Mouse (Mus musculus) mouse trophoblast stem cell (cell line): Measurements from ENCODE around the gene Zfp442.
"Not testable (repeated sequence)": the region's sequence is repeated elsewhere in the genome, so short reads cannot be mapped to it uniquely, and the experiment has no call there.

ENCODE experiments used
- in situ Hi-C, 2 experiments: fragments of 300-500 bp; cut with MseI, MboI; formaldehyde crosslinking; loops; 2 replicates in 1 of 2; 3 replicates in 1 of 2; pipeline ENCODE4 v1.15.1; 2025

The Zfp442 gene

DNA sequence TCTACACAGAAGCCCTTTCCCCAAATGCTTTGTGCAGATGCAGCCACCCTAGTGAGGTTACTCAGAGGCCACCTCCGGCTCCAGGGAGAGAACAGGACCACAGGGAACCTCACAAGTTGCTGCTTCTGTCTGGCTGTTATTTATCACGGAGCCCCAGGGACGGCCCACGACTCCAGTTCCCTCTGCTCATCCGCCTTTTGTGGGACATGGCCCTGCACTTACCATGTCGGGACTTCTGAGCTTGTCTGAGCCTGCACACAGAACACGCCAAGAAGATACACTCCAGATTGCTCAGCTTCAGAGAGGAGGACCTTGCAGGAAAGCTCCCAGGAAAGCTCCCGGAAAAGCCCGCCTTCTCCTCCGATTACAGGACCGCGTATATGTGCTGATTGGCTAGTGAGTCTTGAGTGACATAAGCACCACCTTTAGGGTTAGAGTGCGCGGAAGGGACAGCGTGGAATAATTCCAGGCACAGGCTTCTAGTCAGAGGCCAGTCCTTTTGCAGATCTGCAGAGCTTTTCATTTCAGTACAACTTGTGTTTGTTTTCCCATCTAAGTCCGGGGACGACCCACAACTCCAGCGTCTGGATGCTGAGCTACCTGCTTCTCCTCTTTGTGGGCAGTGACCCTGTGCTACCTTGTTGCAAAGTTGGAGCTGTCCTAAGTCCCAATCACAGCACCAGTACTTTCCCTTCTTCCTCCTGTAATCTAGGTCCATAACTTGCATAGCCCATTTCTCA lies at the start of gene Zfp442:
Gene Zfp442, minus strand, starts transcription at position 307 of the 740 bp plus-strand sequence.
- in situ Hi-C loops, result loop anchor here in 1 of 2 experiments (5.0 kb wide), 1 partner anchor 234 kb away; the partner anchor contains the start of gene Zfp937

DNA sequence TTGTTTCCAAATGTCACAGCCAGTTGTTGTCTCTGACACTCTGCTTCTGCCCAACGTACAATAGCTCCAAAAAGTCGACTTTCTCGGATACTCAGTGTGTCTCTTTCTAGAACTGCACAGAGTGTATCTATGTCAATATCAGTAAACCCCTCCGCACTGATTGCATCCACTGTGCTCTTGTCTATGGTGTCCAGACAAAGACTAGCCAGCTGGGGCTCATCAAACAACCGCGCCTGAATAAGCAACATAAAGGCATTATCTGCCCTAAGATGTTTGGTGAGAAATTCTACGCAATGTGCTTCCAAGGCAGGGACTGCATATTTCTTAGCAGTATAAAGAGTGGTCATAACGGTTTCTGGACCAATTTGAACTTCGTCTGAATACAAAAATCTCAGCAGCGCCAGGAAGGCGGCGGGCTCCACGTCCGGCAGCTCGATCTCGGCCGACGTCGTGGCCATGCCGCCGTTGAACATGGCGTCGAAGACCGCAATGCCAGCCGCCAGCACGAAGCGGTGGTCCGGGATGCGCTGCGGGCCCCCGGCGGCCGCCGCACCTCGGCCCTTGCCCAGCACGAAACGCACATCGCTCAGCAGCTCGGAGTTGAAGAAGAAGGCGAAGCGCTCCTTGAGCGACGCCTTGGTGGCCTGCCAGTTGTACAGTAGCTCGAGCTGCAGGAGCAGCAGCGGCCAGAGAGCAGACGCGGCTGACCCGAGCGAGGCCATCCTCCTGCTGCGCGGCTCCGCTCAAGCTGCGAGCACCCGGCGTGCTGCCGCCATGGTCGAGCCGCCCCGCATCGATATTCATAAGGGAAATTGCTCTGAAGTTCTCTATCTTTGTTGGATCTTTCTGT lies 49.1 kb upstream of the Zfp442 start:
- in situ Hi-C loops, result not testable (repeated sequence)

DNA sequence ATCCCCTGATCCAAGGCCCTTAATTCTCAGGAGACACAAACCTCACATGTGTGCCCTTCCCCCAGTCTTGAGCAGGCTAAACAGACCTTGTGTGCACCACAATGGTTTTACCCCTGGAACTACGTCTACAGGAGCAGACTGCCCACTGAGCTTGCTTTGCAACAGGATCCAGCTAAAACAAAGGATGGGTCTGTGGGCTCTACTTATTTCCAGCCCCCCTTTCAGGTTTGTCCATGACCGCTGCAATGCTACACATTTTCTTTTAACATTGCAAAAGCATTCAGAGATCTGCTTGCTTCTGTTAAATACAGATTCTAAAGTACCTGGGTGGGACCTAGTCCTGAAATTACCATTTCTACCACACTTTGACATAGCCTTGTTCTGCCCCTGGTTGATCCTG lies 41.7 kb upstream of the Zfp442 start:
- in situ Hi-C loops, result no loop called here

DNA sequence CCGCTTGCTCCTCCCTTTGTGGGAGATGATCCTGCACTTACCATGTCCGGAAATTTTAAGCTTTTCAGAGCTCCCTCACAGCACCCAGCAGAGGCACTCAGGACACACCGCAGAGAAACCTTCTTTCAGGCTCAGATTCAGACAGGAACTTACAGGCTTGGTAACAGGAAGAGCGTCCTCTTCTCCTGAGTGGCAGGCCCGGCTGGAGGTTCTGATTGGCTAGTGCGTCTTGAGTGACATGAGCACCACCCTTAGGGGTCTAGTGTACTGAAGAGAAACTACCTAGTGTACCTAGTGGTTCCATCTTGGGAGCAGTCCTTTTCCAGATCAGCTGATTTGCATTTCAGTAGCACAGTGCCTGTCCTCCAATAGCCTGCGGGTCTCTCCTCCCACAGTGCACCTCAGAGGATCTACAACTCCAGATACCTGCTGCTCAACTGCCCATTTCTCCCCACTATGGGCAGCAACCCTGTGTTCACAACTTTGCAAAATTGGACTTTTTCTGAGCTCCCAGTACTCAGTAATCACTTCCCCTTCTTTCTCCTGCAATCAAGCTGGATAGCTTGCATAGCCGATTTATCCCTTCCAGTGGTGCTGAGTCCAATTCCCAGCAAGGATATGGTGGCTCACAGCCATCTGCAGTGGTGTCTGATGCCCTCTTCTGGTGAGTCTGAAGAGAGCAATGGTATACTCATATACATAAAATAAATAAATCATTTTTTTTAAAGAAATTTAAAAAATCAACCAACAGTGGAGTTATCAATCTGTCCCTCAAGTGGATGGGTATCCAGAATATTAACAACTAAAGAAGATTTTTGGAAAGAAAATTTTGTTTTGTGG lies 33.9 kb upstream of the Zfp442 start, which contains the start of gene Zfp345:
Gene Zfp345, minus strand, starts transcription at position 153 of the 840 bp plus-strand sequence.
- in situ Hi-C loops, result loop anchor here in 1 of 2 experiments (10.0 kb wide), 1 partner anchor 170 kb away; no protein-coding TSS in a partner anchor

DNA sequence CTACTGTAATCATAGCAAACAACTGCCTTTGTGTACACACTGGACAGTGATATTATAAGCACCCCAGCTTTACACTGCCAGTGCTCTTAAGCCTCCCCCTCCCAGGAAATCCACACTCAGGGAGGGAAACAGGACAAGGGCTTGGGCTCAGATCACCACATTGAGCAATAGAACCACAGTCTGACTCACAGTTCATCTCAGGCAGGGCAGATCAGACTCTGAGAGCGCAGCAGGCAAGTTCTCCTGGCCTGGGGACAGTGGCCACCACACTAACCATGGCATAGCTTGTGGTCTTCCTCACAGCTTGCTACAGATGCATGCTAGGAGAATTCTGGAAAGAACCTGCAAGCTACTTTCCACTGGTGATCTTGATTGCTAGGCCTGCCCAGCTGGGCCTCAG lies 12.2 kb downstream of the Zfp442 start:
- in situ Hi-C loops, result not testable (repeated sequence)

DNA sequence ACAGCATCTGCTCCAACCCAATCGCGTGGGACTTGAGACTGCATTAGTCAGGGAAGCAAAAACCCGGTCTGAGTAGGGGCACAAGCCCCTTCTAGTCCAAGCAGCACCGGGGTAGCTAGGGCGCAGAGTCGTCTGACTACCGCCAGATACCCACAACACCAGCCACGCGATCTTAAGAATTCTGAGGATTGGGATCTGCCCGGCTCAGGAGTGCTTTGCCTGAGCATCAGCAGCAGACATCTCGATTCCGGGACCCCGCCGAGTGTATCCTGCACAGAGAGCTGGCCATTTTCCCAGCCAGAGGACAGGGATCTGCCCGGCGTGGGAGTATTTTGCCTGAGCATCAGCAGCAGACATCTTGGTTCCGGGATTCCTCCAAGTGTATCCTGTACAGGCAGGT lies 39.1 kb downstream of the Zfp442 start:
- in situ Hi-C loops, result not testable (repeated sequence)

DNA sequence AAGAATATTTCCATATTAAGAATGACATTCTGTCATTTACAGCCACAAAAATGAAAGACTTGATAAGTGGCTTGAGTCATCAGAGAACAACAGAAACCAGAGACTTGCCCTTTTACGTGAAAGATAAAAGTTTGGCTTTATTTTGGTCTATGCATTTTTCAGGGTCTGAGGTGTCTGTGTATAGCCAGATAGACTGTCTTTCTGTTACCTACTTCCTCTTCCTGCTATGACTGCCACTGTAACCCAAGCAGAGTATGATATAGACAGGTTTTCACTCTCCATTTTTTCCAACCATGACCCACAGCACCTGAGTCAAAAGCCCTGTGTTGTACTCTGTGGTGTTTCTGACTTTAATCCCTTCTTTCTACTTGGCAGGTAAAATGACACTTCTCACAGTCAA lies 61.1 kb downstream of the Zfp442 start:
- in situ Hi-C loops, result no loop called here

DNA sequence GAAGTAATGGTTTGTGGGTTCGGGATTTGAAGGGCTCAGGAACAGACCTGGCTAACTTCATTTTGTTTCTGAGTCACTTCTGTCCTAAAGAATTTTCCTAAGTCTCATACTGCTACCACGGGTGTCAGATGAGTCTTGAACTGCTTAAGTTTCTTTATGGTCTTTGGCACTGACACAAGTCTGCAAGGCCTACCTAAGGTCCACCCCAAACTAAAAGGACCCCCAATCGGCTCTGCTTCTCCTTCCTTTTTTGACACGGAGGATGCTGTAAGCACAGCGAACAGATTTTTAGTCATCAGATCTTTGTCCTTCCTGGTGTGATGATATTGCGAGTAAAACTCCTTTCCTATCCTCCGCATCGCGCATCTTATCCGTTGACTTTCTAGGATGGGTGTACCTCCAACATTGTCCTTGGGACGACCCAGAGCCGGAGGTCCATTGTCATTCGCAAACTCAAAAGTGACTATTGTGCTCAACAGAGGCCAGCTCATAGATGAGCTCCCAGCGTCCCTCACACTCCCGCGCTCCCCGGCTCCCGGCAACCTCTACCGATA lies 65.7 kb downstream of the Zfp442 start:
- in situ Hi-C loops, result not testable (repeated sequence)

DNA sequence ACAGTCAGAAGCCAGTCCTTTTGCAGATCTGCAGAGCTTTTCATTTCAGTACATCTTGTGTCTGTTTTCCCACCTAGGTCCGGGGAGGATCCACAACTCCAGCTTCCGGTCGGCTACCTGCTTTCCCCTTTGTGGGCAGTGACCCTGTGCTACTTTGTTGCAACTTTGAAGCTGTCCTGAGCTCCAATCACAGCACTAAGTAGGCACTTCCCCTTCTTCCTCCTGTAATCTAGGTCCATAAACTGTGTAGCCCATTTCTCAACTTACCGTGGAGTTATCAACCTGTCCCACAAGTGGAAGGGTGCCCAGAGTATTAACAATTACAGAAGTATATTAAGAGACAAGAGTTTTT lies 88.4 kb downstream of the Zfp442 start:
- in situ Hi-C loops, result no loop called here

DNA sequence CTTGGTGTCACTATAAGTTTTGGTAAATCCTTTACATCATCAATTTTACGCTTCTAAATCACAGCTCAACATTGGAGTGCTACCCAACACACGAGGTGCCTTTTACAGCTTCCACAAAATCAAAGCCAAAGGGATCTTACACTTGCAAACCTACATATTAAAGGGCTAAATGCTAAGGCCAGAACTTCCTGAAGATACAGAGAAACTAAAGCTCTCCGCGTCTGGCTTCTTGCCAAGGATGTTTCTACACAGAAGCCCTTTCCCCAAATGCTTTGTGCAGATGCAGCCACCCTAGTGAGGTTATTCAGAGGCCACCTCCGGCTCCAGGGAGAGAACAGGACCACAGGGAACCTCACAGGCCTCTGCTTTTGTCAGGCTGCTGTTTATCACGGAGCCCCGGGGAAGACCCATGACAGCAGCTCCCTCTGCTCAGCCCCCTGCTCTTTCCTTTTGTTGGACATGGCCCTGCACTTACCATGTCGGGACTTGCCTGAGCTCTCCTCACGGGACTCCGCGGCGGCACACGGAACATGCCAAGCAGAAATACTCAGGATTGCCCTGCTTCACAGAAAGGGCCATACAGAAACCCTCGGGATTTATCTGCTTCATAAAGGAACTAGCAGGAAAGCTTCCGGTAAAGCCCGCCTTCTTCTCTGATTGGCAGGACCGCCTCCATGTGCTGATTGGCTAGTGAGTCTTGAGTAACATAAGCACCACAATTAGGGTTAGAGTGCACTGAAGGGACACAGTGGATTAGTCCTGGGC lies 89.0 kb downstream of the Zfp442 start, which contains the start of gene 3300002I08Rik:
Gene 3300002I08Rik, minus strand, starts transcription at position 653 of the 765 bp plus-strand sequence.
- in situ Hi-C loops, result not testable (repeated sequence)
